Mouse (Mus musculus): ENCODE data around the gene Tnfrsf1b.

DNA sequence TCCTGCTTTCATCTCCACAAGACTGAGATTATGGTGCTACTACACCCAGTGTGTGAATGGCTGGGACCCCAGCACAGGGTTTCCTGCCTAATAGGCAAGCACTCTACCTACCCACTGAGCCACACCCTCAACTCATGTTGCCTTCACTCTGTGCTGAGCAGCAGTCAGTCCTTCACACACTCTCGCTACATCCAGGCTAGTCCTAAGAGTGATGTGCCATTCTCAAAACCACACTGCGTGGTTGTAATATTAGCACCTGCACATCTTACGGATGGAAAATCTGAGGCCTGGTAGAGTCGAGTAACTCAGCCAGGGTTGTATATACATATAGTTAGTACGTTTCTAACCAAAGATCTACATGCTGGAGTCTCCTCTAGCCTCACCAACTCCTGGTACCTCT is 28.2 kb upstream of the Tnfrsf1b start:
- TF ChIP-seq ZC3H11A (IDR thresholded peaks at IDR 0.05; ENCODE audit: low read depth, low read length) = no peak
- TF ChIP-seq POLR2A (IDR thresholded peaks at IDR 0.05; ENCODE audit: low read depth, low read length) = no peak
- no peak for TF ChIP-seq EP300 (IDR thresholded peaks at IDR 0.05; ENCODE audit: low read length)
- no peak for TF ChIP-seq MXI1 (IDR thresholded peaks at IDR 0.05; ENCODE audit: low read depth, low read length)
- TF ChIP-seq MAX (IDR thresholded peaks at IDR 0.05; ENCODE audit: low read length) = no peak
- no peak for TF ChIP-seq BHLHE40 (IDR thresholded peaks at IDR 0.05; ENCODE audit: low read depth, low read length)
- no peak for TF ChIP-seq CTCF (conservative IDR thresholded peaks at IDR 0.05 in 1 of 2, IDR thresholded peaks at IDR 0.05 in 1 of 2; ENCODE audit: low read depth in 2 of 2, low read length in 2 of 2)
- TF ChIP-seq E2F4 (IDR thresholded peaks at IDR 0.05; ENCODE audit: insufficient replicate concordance, low read depth, low read length) = no peak
- TF ChIP-seq HCFC1 (IDR thresholded peaks at IDR 0.05; ENCODE audit: low read depth, low read length) = no peak
